ENCODE assay signal across 19 mouse cellular contexts in the genomic region with DNA sequence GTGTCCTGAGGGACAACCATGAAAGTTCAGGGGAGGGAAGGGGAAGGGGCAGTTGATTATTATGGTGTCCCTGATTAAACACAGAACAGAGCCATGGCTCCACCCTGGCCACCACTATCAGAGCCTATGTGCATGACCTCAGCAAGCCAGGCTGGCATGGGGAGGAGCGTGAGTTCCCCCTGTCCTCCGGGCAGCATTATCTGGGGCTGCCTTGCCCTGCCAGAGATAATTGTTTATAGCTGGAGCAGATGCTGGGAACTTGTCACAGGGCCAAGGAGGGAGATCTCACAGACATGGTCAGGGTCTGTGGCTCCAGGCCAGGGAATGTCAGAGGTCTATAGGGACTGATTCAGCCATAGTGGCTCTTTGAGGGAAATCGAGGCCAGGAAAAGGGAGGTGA. TPM values are rescaled to one million over a fixed set of nuclear protein-coding genes. Genes with fewer than 3 reads are reported as not detected.
DNase-seq lines count a peak whose midpoint lies in the region; ATAC-seq and TF ChIP-seq lines count a peak whose summit lies in the region.
"Had no signal": no experiment of that assay in that cellular context is flagged by ENCODE, and none has a peak within 500 bp of the region (broad histone marks: within the 10 kb centered on the region; RNA-seq: fewer than 3 reads in every experiment).

No protein-coding gene starts in this region.

- H3K9me3 ChIP-seq in heart, postnatal 0 days (replicated peaks; ENCODE audit: control insufficient read depth, low read length): no peaks in the 10 kb centered on the region
- H3K9me3 ChIP-seq in midbrain, postnatal 0 days (ENCODE audit: low read length): no peaks in the 10 kb centered on the region
- no peaks in the 10 kb centered on the region for H3K9me3 ChIP-seq in midbrain, embryonic 16.5 days (replicated peaks; ENCODE audit: control insufficient read depth, low read length, poor library complexity, severe bottlenecking)
- no peaks in the 10 kb centered on the region for H3K9me3 ChIP-seq in limb, embryonic 10.5 days (replicated peaks)
- no peaks in the 10 kb centered on the region for H3K9me3 ChIP-seq in neural tube, embryonic 14.5 days (ENCODE audit: control insufficient read depth, low read length)
- no peaks in the 10 kb centered on the region for H3K9me3 ChIP-seq in forebrain, embryonic 13.5 days (replicated peaks)
- H3K9me3 ChIP-seq: midbrain, embryonic 13.5 days had no signal

- peak overlapping the region; percentile 47 for H3K27ac ChIP-seq in heart, postnatal 0 days (ENCODE audit: low read depth)
- no peak overlapping the region for H3K27ac ChIP-seq in midbrain, postnatal 0 days (ENCODE audit: low read depth, low read length)
- H3K27ac ChIP-seq in midbrain, embryonic 16.5 days (ENCODE audit: low read length): no peak overlapping the region
- H3K27ac ChIP-seq in limb, embryonic 10.5 days: peak overlapping the region; percentile 2; the same call in 1 of the 2 replicates
- peak overlapping the region; percentile 22; the same call in 1 of the 2 replicates for H3K27ac ChIP-seq in neural tube, embryonic 14.5 days (ENCODE audit: low read depth, low read length)
- H3K27ac ChIP-seq in forebrain, embryonic 13.5 days: no peak overlapping the region
- no peak overlapping the region for H3K27ac ChIP-seq in layer of hippocampus, adult 2 months
- H3K27ac ChIP-seq: midbrain, embryonic 13.5 days had no signal

- H3K36me3 ChIP-seq in heart, postnatal 0 days (replicated peaks; ENCODE audit: control insufficient read depth, insufficient read depth, low read length): no peaks in the 10 kb centered on the region
- H3K36me3 ChIP-seq in midbrain, postnatal 0 days (ENCODE audit: insufficient read depth, low read length): no peaks in the 10 kb centered on the region
- H3K36me3 ChIP-seq in midbrain, embryonic 16.5 days (ENCODE audit: control insufficient read depth, insufficient read depth, low read length): no peaks in the 10 kb centered on the region
- no peaks in the 10 kb centered on the region for H3K36me3 ChIP-seq in limb, embryonic 10.5 days
- no peaks in the 10 kb centered on the region for H3K36me3 ChIP-seq in neural tube, embryonic 14.5 days (ENCODE audit: control insufficient read depth, insufficient read depth, low read length)
- no peaks in the 10 kb centered on the region for H3K36me3 ChIP-seq in forebrain, embryonic 13.5 days (ENCODE audit: poor library complexity, severe bottlenecking)
- H3K36me3 ChIP-seq: midbrain, embryonic 13.5 days had no signal

- 11% methylated on average over 3 of the region's 3 CpGs for WGBS in heart, postnatal 0 days
- 77% methylated on average over 3 of the region's 3 CpGs for WGBS in midbrain, postnatal 0 days
- 79% methylated on average over 3 of the region's 3 CpGs for WGBS in midbrain, embryonic 16.5 days
- WGBS in limb, embryonic 10.5 days: 88% methylated on average over 3 of the region's 3 CpGs
- 58% methylated on average over 3 of the region's 3 CpGs for WGBS in neural tube, embryonic 14.5 days
- 86% methylated on average over 3 of the region's 3 CpGs for WGBS in forebrain, embryonic 13.5 days

- intact Hi-C loops in heart, postnatal 36 days (cut with DNase I): no loop called here

- no peak for TF ChIP-seq EP300 in heart, postnatal 0 days (IDR thresholded peaks at IDR 0.05; ENCODE audit: low read depth)

- no peak overlapping the region for H3K4me3 ChIP-seq in heart, postnatal 0 days (ENCODE audit: low read depth, low read length)
- no peak overlapping the region for H3K4me3 ChIP-seq in midbrain, postnatal 0 days (ENCODE audit: low read depth, low read length)
- no peak overlapping the region for H3K4me3 ChIP-seq in midbrain, embryonic 16.5 days (ENCODE audit: low read depth, low read length)
- H3K4me3 ChIP-seq in limb, embryonic 10.5 days: no peak overlapping the region
- H3K4me3 ChIP-seq in neural tube, embryonic 14.5 days (ENCODE audit: low read depth, low read length): no peak overlapping the region
- H3K4me3 ChIP-seq in forebrain, embryonic 13.5 days: no peak overlapping the region
- no peak overlapping the region for H3K4me3 ChIP-seq in layer of hippocampus, adult 2 months
- H3K4me3 ChIP-seq: midbrain, embryonic 13.5 days had no signal

- H3K27me3 ChIP-seq in heart, postnatal 0 days (ENCODE audit: control insufficient read depth, insufficient read depth, low read length): no peaks in the 10 kb centered on the region
- no peaks in the 10 kb centered on the region for H3K27me3 ChIP-seq in midbrain, postnatal 0 days (ENCODE audit: insufficient read depth, low read length)
- H3K27me3 ChIP-seq in midbrain, embryonic 16.5 days (ENCODE audit: control insufficient read depth, insufficient read depth, low read depth, low read length): no peaks in the 10 kb centered on the region
- no peaks in the 10 kb centered on the region for H3K27me3 ChIP-seq in limb, embryonic 10.5 days (ENCODE audit: low read depth, poor library complexity, severe bottlenecking)
- H3K27me3 ChIP-seq in neural tube, embryonic 14.5 days (ENCODE audit: control insufficient read depth, insufficient read depth, low read length): no peaks in the 10 kb centered on the region
- H3K27me3 ChIP-seq in forebrain, embryonic 13.5 days: no peaks in the 10 kb centered on the region
- H3K27me3 ChIP-seq: midbrain, embryonic 13.5 days had no signal

- peaks cover 51% of the 10 kb centered on the region for H3K4me1 ChIP-seq in heart, postnatal 0 days (ENCODE audit: control insufficient read depth, insufficient read depth)
- 0 out of 2 replicates have a peak, but pooled peaks cover 2% of the 10 kb centered on the region for H3K4me1 ChIP-seq in midbrain, postnatal 0 days (ENCODE audit: insufficient read depth, low read length)
- no peaks in the 10 kb centered on the region for H3K4me1 ChIP-seq in midbrain, embryonic 16.5 days (ENCODE audit: control insufficient read depth, insufficient read depth, low read length)
- H3K4me1 ChIP-seq in limb, embryonic 10.5 days: peaks cover 26% of the 10 kb centered on the region
- peaks cover 13% of the 10 kb centered on the region; the same call in 1 of the 2 replicates for H3K4me1 ChIP-seq in neural tube, embryonic 14.5 days (ENCODE audit: control insufficient read depth, insufficient read depth, low read length)
- H3K4me1 ChIP-seq in forebrain, embryonic 13.5 days: peaks cover 21% of the 10 kb centered on the region

- TF ChIP-seq CTCF in heart, postnatal 0 days (IDR thresholded peaks at IDR 0.05; ENCODE audit: low read depth): no peak
- no peak for TF ChIP-seq CTCF in midbrain, postnatal 0 days (IDR thresholded peaks at IDR 0.05)
- TF ChIP-seq CTCF in layer of hippocampus, adult 2 months (conservative IDR thresholded peaks at IDR 0.05): no peak

- DNase-seq in heart, postnatal 0 days (ENCODE audit: low spot score): no peak
- DNase-seq in heart, postnatal 36 days: no peak
- peak; percentile 20 for DNase-seq in midbrain, postnatal 0 days (ENCODE audit: low spot score)
- no peak for DNase-seq in limb, embryonic 10.5 days (ENCODE audit: low spot score)
- no peak for DNase-seq in layer of hippocampus, adult 2 months (ENCODE audit: low spot score in 2 of 2)
- DNase-seq: cerebellum, adult 2 months; embryo, embryonic 11 days; gastrocnemius, postnatal 14 days; layer of hippocampus, adult 9-11 months; right cerebral cortex, postnatal 14 days had no signal

- no peak overlapping the region for H3K9ac ChIP-seq in heart, postnatal 0 days (replicated peaks; ENCODE audit: low read depth, low read length)
- H3K9ac ChIP-seq in midbrain, postnatal 0 days (replicated peaks; ENCODE audit: low read length, poor library complexity, severe bottlenecking): no peak overlapping the region
- H3K9ac ChIP-seq in midbrain, embryonic 16.5 days (ENCODE audit: low read depth, low read length): no peak overlapping the region
- no peak overlapping the region for H3K9ac ChIP-seq in neural tube, embryonic 14.5 days (replicated peaks; ENCODE audit: low read depth, low read length)
- H3K9ac ChIP-seq in forebrain, embryonic 13.5 days: no peak overlapping the region
- H3K9ac ChIP-seq: midbrain, embryonic 13.5 days had no signal

- ATAC-seq in heart, postnatal 0 days (ENCODE audit: insufficient read depth, low read depth): peak; percentile 64
- no peak for ATAC-seq in midbrain, postnatal 0 days (ENCODE audit: low FRiP score)
- ATAC-seq in midbrain, embryonic 16.5 days: no peak
- ATAC-seq in neural tube, embryonic 14.5 days (ENCODE audit: low read depth): 0 out of 2 replicates have a peak, but pooled peaks have one; percentile 38
- ATAC-seq in forebrain, embryonic 13.5 days: no peak
- ATAC-seq: midbrain, embryonic 13.5 days had no signal

- 0 out of 2 replicates have a peak overlapping the region, but pooled peaks have one; percentile 2 for H3K4me2 ChIP-seq in heart, postnatal 0 days (ENCODE audit: low read depth, low read length)
- no peak overlapping the region for H3K4me2 ChIP-seq in midbrain, postnatal 0 days (ENCODE audit: low read depth, low read length, poor library complexity, severe bottlenecking)
- no peak overlapping the region for H3K4me2 ChIP-seq in midbrain, embryonic 16.5 days (ENCODE audit: low read length)
- H3K4me2 ChIP-seq in neural tube, embryonic 14.5 days (ENCODE audit: low read depth, low read length): no peak overlapping the region
- H3K4me2 ChIP-seq in forebrain, embryonic 13.5 days: no peak overlapping the region
- H3K4me2 ChIP-seq: midbrain, embryonic 13.5 days had no signal

RNA-seq across cellular contexts. Expression of a gene that starts 29.0 kb away (rescaled TPM):
- total RNA-seq in heart, postnatal 0 days (2014; rRNA removed; ENCODE audit: low replicate concordance): 375 and 401 TPM in 2 replicates
- 158 and 159 TPM in 2 replicates for polyA plus RNA-seq in heart, postnatal 0 days (2015; fragmentation: Nextera tagmentation; extraction: Ambion mirVana)
- 100 to 1,000 TPM; 146 to 183 TPM for total RNA-seq in heart, postnatal 36 days (2021)
- total RNA-seq in midbrain, postnatal 0 days (2014; rRNA removed): 69.9 and 83.0 TPM in 2 replicates
- 63.2 and 70.9 TPM in 2 replicates for polyA plus RNA-seq in midbrain, postnatal 0 days (2015; fragmentation: Nextera tagmentation; extraction: Ambion mirVana)
- polyA plus RNA-seq in midbrain, embryonic 16.5 days (2015; fragmentation: Nextera tagmentation; extraction: Ambion mirVana): 62.0 and 64.4 TPM in 2 replicates
- polyA plus RNA-seq in limb, embryonic 10.5 days (2016; fragmentation: Nextera tagmentation; extraction: Ambion mirVana): 96.5 and 97.2 TPM in 2 replicates
- polyA plus RNA-seq in neural tube, embryonic 14.5 days (2014; fragmentation: Nextera tagmentation; extraction: Ambion mirVana): 37.4 and 64.3 TPM in 2 replicates
- polyA plus RNA-seq in forebrain, embryonic 13.5 days (2015; fragmentation: Nextera tagmentation; extraction: Ambion mirVana): 50.2 and 55.8 TPM in 2 replicates
- total RNA-seq in layer of hippocampus, adult 2 months (2021): 10 to 100 TPM; 72.2 to 74.3 TPM

RNA-seq across cellular contexts. Expression of a gene that starts 34.3 kb away (rescaled TPM):
- total RNA-seq in heart, postnatal 0 days (2014; rRNA removed; ENCODE audit: low replicate concordance): 54.0 and 63.3 TPM in 2 replicates
- 4.9 and 5.7 TPM in 2 replicates for polyA plus RNA-seq in heart, postnatal 0 days (2015; fragmentation: Nextera tagmentation; extraction: Ambion mirVana)
- total RNA-seq in heart, postnatal 36 days (2021): 10 to 100 TPM; 29.5 to 34.0 TPM
- 48.9 and 65.8 TPM in 2 replicates for total RNA-seq in midbrain, postnatal 0 days (2014; rRNA removed)
- 6.8 and 7.6 TPM in 2 replicates for polyA plus RNA-seq in midbrain, postnatal 0 days (2015; fragmentation: Nextera tagmentation; extraction: Ambion mirVana)
- 10.7 and 11.4 TPM in 2 replicates for polyA plus RNA-seq in midbrain, embryonic 16.5 days (2015; fragmentation: Nextera tagmentation; extraction: Ambion mirVana)
- 8.5 and 11.8 TPM in 2 replicates for polyA plus RNA-seq in limb, embryonic 10.5 days (2016; fragmentation: Nextera tagmentation; extraction: Ambion mirVana)
- polyA plus RNA-seq in neural tube, embryonic 14.5 days (2014; fragmentation: Nextera tagmentation; extraction: Ambion mirVana): 20.8 and 26.6 TPM in 2 replicates
- 28.1 and 32.8 TPM in 2 replicates for polyA plus RNA-seq in forebrain, embryonic 13.5 days (2015; fragmentation: Nextera tagmentation; extraction: Ambion mirVana)
- 10 to 100 TPM; 32.7 to 35.7 TPM for total RNA-seq in layer of hippocampus, adult 2 months (2021)

RNA-seq across cellular contexts. Expression of a gene that starts 35.7 kb away (rescaled TPM):
- not detected in 2 replicates for total RNA-seq in heart, postnatal 0 days (2014; rRNA removed; ENCODE audit: low replicate concordance)
- not detected in 2 replicates for polyA plus RNA-seq in heart, postnatal 0 days (2015; fragmentation: Nextera tagmentation; extraction: Ambion mirVana)
- total RNA-seq in heart, postnatal 36 days (2021): not detected
- total RNA-seq in midbrain, postnatal 0 days (2014; rRNA removed): not detected in 2 replicates
- polyA plus RNA-seq in midbrain, postnatal 0 days (2015; fragmentation: Nextera tagmentation; extraction: Ambion mirVana): 0.25 TPM in 1 of 2 replicates, not detected in the other
- polyA plus RNA-seq in midbrain, embryonic 16.5 days (2015; fragmentation: Nextera tagmentation; extraction: Ambion mirVana): 0.30 TPM in 1 of 2 replicates, not detected in the other
- polyA plus RNA-seq in limb, embryonic 10.5 days (2016; fragmentation: Nextera tagmentation; extraction: Ambion mirVana): not detected in 2 replicates
- not detected in 2 replicates for polyA plus RNA-seq in neural tube, embryonic 14.5 days (2014; fragmentation: Nextera tagmentation; extraction: Ambion mirVana)
- polyA plus RNA-seq in forebrain, embryonic 13.5 days (2015; fragmentation: Nextera tagmentation; extraction: Ambion mirVana): not detected in 2 replicates
- not detected for total RNA-seq in layer of hippocampus, adult 2 months (2021)
- total RNA-seq: gastrocnemius, postnatal 14 days; hematopoietic stem cell, adult 5-6 weeks; left cerebral cortex, postnatal 10 days had no signal
- polyA plus RNA-seq: cerebellum, adult 2 months; intestine, embryonic 14.5 days; midbrain, embryonic 13.5 days; neural tube, embryonic 11.5 days; thymus, postnatal 0 days had no signal

RNA-seq across cellular contexts. Expression of a gene that starts 53.4 kb away (rescaled TPM):
- 41.0 and 49.3 TPM in 2 replicates for total RNA-seq in heart, postnatal 0 days (2014; rRNA removed; ENCODE audit: low replicate concordance)
- polyA plus RNA-seq in heart, postnatal 0 days (2015; fragmentation: Nextera tagmentation; extraction: Ambion mirVana): 23.9 and 24.1 TPM in 2 replicates
- total RNA-seq in heart, postnatal 36 days (2021): 10 to 100 TPM; 69.1 to 71.6 TPM
- 6.4 and 8.4 TPM in 2 replicates for total RNA-seq in midbrain, postnatal 0 days (2014; rRNA removed)
- polyA plus RNA-seq in midbrain, postnatal 0 days (2015; fragmentation: Nextera tagmentation; extraction: Ambion mirVana): 5.0 and 6.3 TPM in 2 replicates
- 4.0 and 4.1 TPM in 2 replicates for polyA plus RNA-seq in midbrain, embryonic 16.5 days (2015; fragmentation: Nextera tagmentation; extraction: Ambion mirVana)
- polyA plus RNA-seq in limb, embryonic 10.5 days (2016; fragmentation: Nextera tagmentation; extraction: Ambion mirVana): 13.2 and 14.5 TPM in 2 replicates
- 2.7 and 4.1 TPM in 2 replicates for polyA plus RNA-seq in neural tube, embryonic 14.5 days (2014; fragmentation: Nextera tagmentation; extraction: Ambion mirVana)
- polyA plus RNA-seq in forebrain, embryonic 13.5 days (2015; fragmentation: Nextera tagmentation; extraction: Ambion mirVana): 2.5 and 3.6 TPM in 2 replicates
- 1 to 10 TPM; 1.6 to 2.5 TPM for total RNA-seq in layer of hippocampus, adult 2 months (2021)

Comparison
In these comparisons a context has a peak if more than half of its experiments do, and no peak if none do; other contexts are left out.
1. ATAC-seq: peak in heart, postnatal 0 days (single experiment) and neural tube, embryonic 14.5 days (single experiment); none in midbrain, postnatal 0 days (single experiment), midbrain, embryonic 16.5 days (single experiment) and forebrain, embryonic 13.5 days (single experiment).
2. H3K27ac ChIP-seq: peak in heart, postnatal 0 days (single experiment), limb, embryonic 10.5 days (single experiment) and neural tube, embryonic 14.5 days (single experiment); none in midbrain, postnatal 0 days (single experiment), midbrain, embryonic 16.5 days (single experiment), forebrain, embryonic 13.5 days (single experiment) and layer of hippocampus, adult 2 months (single experiment).